Mouse (Mus musculus) ovary, postnatal 36 days (tissue): ENCODE results near the gene Ceacam15.
"Not testable (repeated sequence)": the region's sequence is repeated elsewhere in the genome, so short reads cannot be mapped to it uniquely, and the experiment has no call there.

Experiments used
- DNase-seq: peaks from one replicate; pipeline ENCODE4 v3.0.0; 2022; ENCODE audit warnings: low spot score, mixed read lengths

The Ceacam15 gene

DNA sequence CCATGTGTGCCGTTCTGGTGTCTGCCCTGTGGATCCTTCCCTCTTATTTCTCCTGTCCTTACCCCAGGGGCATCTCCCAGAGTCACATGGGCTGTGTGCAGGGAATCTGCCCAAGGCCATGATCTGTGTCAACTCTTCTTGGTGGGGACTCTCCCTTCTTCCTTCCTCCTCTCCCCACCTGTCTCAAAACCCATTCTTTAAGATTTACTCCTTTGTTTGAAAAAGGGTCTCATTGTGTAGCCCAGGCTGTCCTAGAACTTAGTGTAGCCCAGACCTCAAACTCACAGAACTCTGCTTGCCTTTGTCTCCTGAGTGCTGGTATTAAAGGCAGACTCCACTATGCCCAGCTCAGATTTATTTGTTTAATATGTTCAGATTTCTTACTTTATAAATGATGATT lies at the start of gene Ceacam15:
Ceacam15 (minus strand) TSS at position 101 of the 400 bp plus-strand sequence.
- no peak for DNase-seq

DNA sequence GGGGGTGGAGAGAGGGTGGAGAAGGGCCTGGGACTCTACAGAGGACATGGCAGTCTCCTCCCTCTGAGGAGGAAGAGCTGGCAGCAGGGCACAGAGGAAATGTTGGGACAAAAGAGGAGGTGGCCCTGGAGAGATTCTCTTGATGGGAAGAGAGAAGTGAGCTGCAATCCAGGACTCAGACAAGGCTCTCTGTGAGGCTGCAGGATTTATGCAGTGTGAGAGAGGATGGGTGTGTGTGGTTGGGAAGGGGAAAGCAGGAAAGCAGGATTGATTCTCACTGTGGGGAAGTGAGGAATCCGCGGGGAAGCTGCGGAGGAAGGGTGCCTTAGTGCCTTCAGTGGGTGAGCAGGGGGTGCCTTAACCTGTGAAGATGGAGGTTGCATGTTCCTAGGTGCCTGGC lies 47.0 kb upstream of the Ceacam15 start:
- not testable (repeated sequence) for DNase-seq

DNA sequence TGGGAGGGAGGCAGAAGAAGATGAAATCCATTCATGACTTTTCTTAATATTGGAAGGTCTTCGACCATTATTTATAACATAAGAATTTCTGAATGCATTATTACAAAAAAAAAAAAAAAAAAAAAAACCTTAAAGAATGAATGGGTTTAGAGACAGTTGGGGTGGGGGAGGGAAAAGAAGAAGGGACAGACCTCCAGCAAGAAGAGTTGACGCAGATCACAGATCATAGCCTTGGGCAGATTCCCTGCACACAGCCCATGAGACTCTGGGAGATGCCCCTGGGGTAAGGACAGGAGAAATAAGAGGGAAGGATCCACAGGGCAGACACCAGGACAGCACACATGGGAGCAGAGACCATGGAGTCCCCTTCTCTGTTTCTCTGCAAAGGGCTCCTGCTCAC lies 46.1 kb upstream of the Ceacam15 start, which contains the start of gene Ceacam9:
Ceacam9 (plus strand) TSS at position 301 of the 400 bp plus-strand sequence.
- DNase-seq, result no peak

DNA sequence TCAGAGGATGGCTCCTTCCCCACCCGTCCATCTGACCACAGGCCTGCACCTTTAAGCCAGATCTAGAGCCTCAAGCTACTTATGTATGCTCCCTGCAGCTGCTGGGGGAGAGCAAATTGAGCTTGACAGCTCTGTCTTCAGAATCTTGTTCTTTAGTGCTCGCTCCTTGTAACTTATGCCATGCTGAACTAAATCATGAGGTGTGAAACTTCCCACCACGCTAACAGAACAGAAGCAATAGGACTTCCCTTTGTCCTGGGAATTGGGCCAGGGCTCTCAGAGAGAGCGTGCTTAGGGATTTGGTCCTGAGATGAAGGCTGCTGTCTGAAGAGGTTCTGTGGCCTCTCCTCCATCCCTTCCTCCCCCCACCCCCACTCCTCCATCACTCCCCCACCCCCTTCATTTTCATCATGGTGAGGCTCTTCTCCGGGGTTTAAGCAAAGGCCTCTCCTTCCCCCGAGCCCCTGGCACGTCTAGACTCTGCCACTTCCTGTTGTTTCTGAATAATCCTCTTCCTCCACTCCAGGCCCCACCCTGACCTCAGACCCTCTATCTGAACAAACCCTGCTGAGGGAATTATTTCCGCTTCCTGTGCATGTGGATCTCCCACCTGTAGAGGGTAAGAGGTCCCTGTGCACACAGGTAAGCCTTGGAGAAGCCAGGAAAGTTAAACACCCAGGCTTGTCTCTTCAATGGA lies 41.1 kb upstream of the Ceacam15 start:
- not testable (repeated sequence) for DNase-seq

DNA sequence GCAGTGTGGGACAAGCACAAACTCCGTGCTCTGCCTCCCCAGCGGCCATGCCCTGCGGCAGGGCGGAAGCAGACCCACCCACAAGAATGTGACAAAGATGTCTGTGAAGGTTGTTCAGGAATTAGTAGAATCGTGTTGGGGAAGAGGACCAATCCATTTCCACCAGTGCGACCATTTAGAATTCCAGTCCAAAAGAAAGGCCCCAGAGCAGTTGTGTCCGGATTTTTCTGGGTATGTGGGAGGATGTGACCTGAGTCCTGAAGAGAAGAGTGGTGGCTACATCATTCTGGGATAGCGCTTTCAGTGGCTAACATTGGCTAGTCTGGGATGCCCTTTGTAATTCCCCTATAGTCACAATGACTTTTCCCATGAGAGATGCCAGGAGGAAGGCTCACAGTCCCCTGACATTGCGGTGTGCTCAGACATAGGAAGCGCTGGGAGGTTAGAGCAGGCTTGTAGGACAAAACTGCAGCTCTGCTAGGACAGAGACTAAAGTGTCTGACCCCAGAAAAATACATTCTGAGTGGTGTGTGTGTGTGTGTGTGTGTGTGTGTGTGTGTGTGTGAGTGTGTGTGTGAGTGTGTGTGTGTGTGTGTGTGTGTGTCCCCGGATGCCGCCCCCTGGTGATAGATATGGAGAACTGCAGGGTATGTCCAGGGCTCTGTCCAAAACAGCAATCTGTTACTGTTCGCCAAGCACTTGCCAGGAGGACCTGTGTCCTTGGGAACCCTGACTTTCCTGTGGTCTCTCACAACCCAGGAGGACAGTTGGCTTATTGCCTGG lies 37.3 kb upstream of the Ceacam15 start:
- no peak for DNase-seq

DNA sequence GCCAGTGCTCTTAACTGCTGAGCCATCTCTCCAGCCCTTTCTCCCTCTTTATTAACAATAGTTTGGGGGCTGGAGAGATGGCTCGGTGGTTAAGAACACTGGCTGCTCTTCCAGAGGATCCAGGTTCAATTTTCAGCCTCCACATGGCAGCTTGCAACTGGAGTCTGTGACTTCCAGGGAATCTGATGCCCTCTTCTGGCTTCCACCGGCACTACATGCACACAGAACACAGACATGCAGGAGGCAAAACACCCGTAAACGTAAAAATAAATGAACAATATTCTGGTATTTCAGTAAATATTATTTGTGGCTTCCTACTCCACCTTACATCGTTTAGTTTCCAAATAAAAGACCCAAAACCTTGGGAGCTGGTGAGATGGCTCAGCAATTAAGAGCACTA lies 35.1 kb upstream of the Ceacam15 start:
- DNase-seq, result no peak

DNA sequence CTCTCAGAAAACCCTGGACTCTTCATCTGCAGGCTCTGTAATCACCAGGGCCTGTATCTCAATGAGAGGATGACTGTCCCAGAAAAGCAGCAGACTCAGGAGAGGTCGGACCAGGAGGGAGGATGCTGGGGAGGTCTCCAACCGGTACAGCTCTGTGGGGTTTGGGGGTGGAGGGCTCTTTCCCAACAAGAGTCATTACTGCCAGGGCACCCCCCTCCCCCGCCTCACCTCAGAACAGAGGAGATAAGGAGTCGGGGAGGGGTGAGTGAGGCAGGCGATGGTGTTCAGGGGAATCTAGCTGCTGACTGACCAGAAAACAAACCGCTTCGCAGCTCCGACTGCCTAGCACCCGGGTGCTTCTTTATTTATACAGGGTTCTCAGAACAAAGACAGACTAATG lies 32.7 kb upstream of the Ceacam15 start:
- DNase-seq, result no peak

DNA sequence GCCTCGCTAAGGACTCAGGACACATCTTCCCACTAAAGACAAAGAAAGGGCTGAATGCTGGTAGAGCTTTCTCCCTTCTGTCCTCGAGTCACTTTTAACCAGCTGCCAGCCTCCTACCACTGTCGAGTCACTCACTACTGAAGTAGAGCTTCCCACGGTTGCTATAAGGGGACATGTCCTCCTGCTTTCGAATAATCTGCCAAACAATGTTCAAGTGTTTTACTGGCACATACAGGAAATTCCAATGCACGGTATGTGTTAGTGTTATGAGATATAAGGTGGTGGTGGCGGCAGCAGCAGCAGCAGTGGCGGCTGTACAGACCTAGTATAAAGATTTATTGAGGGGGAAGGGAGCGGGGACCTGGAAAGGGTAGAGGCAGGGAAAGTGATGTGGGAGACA lies 30.9 kb upstream of the Ceacam15 start:
- DNase-seq, result no peak

DNA sequence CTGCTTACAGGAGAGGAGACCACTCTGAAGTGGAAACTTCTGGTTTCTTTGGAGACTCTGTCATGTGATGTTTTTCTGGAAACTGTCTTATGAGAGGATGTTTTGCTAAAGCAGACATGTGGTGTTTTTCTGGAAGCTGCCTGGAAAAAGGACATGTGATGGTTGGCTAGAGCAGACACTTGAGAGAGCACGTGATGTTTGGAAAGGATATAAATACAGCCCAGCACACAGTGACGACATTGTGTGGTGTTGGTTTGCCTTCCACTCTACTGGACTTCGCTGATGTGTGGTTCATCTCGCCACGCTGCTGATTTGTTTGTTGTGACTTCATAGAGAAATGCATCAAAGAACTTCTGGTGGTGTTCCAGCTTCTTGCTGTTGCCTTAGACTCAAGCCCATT lies 25.1 kb upstream of the Ceacam15 start:
- no peak for DNase-seq

DNA sequence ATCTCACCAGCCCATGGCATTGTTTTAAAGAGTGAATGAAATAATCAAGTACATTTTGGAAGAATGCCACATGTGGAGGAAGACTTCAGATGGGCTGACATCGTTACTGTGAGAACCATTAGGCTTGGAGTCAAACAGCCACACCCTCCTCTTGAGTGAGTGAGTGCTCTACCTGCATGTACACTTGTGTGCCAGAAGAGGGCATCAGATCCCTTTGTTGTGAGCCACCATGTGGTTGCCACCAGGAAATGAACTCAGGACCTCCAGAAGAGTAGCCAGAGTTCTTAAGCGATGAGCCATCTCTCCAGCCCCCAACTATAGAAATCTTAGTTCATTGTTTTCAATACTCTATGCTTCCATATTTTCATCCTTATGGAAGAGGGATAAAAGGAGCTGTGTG lies 23.5 kb upstream of the Ceacam15 start:
- no peak for DNase-seq

DNA sequence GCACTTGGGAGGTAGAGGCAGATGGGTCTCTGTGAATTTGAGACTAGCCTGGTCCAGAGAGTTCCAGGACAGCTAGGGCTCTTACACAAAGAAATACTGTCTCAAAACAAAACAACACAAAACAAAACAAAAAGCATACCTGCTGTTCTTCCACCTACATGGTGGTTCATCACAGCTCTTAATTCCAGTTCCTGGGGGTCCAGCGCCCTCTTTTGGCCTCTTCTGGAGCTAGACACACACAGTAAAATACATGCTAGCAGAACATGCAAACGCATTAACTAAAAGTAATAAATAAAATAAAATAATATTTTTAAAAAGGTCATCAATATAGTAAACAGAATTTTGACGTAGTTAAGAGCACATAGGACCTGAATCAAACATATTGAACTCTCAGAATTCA lies 19.5 kb upstream of the Ceacam15 start:
- peak; percentile 20 for DNase-seq

DNA sequence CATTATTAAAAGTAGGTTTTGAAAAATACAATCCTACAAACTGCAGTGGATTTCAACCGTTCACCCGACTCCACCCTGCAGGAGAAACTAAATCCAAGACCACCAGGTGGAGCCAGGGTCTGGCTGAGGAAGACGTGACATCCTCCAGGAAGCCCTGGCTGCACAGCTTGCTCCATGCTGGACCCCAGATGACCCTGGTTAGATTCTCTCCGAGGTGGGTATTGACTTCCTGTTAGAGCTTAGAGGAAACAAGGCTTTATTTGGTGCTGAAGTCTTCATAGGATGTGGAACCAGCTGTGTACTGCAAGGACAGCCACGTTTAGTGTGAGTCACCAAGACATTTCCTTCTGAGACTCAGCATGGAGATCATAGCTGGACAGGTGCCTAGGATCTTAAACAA lies 13.7 kb upstream of the Ceacam15 start:
- no peak for DNase-seq

DNA sequence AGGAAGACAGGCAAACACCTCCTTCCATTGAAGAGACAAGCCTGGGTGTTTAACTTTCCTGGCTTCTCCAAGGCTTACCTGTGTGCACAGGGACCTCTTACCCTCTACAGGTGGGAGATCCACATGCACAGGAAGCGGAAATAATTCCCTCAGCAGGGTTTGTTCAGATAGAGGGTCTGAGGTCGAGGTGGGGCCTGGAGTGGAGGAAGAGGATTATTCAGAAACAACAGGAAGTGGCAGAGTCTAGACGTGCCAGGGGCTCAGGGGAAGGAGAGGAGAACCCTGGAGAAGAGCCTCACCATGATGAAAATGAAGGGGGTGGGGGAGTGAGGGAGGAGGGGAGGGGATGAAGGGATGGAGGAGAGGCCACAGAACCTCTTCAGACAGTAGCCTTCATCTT lies 4.7 kb upstream of the Ceacam15 start:
- not testable (repeated sequence) for DNase-seq

DNA sequence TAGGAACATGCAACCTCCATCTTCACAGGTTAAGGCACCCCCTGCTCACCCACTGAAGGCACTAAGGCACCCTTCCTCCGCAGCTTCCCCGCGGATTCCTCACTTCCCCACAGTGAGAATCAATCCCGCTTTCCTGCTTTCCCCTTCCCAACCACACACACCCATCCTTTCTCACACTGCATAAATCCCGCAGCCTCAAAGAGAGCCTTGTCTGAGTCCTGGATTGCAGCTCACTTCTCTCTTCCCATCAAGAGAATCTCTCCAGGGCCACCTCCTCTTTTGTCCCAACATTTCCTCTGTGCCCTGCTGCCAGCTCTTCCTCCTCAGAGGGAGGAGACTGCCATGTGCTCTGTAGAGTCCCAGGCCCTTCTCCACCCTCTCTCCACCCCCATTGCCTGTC lies 806 bp downstream of the Ceacam15 start:
- DNase-seq, result not testable (repeated sequence)

DNA sequence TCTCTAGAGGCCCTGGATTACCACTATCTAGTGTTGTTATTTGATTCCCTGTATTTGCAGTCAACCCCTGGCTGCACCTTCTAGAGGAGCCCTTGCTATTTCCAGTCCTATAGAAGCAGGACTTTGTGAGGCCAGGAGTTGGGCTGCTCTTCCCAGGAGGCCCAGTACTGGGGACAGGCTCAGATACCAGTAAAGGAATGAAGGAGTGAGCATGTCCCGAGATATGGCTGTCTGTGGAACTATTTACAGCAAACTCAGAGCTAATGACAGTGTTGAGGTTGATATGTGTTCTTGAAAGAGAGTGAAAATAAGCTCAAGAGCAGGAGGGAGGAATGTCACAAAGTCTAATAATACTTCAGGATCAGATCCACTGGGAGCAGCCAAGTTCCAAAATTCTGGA lies 1.7 kb downstream of the Ceacam15 start:
- no peak for DNase-seq

DNA sequence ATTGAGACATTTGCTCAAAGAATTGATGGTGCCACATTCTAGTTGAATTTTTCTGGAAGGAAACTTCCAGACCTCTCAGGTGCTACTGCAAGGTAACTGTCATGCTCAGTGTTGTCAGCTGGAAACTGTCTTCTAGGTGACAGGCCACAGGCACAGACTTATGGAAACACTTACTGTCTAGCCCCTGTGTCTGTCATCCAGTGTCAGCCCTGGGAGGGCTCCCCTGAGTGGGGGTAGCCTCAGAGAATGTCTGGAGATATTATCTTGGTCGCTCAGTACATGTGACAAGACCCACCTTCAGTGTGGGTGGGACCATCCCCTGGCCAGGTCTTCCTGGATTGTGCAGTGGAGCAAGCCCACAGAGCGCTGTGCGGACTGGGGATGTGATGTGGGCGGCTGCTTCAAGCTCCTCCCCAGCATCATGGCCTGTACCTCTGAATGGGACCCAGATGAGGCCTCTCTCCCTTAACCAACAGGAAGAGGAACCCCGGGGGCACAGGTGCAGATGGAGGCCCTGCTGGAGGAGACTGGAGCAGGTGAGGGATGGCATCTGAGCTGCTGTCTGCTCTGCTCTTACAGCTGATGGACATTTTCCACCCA lies 7.1 kb downstream of the Ceacam15 start:
- DNase-seq, result not testable (repeated sequence)

DNA sequence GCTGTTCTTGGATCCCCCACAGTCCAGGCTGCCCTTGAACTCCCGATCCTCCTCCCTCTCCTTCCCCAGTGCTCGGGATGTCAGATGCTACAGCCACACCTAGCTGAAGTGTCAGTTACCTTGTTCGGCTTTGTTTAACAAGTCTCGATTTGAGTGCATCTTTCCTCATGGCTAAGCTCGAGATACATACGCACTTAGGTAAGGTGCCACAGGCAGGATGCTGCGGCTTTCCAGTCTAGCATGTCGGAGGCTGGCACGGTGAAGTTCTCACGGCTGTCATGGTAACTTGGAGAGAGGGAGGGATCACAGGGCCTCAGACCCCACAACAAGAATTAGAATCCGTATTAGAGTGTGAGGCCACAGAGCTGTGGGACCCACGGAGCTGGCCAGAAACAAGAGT lies 31.2 kb downstream of the Ceacam15 start:
- no peak for DNase-seq

DNA sequence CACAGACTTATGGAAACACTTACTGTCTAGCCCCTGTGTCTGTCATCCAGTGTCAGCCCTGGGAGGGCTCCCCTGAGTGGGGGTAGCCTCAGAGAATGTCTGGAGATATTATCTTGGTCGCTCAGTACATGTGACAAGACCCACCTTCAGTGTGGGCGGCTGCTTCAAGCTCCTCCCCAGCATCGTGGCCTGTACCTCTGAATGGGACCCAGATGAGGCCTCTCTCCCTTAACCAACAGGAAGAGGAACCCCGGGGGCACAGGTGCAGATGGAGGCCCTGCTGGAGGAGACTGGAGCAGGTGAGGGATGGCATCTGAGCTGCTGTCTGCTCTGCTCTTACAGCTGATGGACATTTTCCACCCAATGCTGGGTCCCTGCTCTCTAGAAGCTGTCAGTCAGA lies 32.4 kb downstream of the Ceacam15 start:
- DNase-seq, result not testable (repeated sequence)

DNA sequence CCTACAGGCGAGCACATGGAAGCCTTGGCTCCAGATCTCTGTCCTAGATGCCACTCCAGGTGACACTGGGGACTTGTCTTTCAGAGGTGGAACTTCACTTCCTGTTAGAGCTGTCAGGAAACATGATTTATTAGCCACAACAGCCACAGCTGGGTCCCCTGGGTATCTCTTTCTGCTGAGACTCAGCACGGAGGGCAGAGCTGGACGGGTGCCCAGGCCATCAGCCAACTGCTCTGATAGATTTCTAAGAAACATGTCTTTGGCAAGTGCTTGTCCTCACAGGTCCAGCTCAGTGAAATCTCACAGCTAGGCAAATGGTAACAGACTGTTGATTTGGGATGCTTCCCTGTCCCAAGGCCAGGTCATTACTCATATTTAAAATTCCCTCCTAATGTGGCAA lies 36.5 kb downstream of the Ceacam15 start:
- DNase-seq, result peak; percentile 68

DNA sequence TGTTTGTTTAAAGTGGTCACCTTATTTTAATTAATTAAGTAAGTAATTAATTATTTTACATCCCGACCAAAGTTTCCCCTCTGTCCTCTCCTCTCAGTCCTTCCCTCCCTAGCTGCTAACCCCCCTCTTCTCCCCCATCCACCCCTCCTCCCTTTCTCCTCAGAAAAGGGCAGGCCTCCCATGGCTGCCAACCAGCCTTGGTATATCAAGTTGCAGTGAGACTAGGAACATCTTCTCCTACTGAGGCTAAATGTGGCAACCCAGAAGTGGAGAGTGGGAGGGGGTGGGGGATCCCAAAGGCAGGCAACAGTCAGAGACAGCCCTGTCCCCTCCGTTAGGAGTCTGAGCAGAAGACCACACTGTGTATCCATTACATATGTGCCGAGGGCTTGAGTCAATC lies 40.4 kb downstream of the Ceacam15 start:
- DNase-seq, result no peak

DNA sequence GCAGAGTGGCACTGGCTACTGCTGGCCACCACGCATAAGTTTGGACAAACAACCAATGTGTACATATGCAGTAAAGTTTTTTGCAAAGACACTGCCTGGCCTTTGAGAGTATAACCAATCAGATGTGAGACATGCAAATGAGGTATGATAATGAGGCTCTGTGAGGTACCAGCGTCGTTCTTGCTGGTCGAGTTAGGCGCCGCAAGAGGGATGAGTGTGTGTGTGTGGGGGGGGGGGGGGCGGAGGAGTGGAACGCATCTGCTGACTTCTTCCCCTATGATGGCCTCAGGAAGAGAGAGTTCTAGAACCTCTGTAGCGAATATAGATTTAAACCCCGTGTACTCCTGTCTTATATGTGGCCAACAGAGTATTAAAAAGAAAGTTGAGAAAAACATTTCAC lies 41.6 kb downstream of the Ceacam15 start:
- not testable (repeated sequence) for DNase-seq

DNA sequence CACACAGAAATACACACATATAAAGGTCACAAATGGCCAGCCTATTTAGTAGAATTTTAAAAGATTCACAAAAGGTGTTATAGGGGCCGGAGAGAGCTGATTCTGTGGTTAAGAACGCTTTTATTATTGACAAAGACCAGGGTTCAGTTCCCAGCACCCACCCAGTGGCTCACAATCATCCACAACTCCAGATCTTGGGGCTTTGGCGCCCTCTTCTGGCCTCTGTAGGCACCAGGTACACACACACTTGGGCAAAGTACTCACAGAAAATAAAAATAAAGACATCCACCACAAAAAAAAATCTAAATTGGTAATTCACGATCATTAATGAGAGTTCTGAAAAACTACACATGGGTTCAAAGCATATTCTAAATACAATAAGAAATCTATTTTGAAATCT lies 43.6 kb downstream of the Ceacam15 start:
- no peak for DNase-seq

DNA sequence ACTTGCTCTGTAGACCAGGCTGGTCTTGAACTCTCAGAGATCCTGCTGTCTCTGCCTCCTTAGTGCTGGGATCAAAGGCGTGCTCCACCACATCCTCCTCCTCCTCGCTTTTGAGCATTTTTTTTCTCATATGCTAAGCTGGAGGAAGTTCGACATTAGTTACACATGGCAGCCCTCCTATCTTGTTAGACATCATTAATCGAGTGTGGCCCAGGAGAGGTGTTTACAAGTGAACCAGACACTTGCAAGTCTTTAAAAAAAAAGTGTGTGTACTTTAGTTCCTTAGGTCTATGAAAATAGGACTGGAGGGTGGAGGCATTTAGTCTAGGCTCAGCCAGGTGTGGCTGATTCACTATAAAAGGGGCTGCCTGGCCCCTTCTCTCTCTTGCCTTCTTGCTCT lies 44.5 kb downstream of the Ceacam15 start:
- DNase-seq, result no peak
